Mouse (Mus musculus) heart, postnatal 0 days (tissue): ENCODE results near the gene Ttc28. TPM values are rescaled to one million over a fixed set of nuclear protein-coding genes. Genes with fewer than 3 reads are reported as not detected.

Experiments
- ATAC-seq: fragments of 200-750 bp; cut with Nextera tagmentation; 2 replicates; pipeline ENCODE4 v1.8.0; 2017; ENCODE audit warnings: low read depth, moderate number of reproducible peaks, moderate library complexity; ENCODE audit not compliant: insufficient read depth
- DNase-seq: peaks from one replicate; pipeline ENCODE4 v3.0.0-alpha.2; 2016; ENCODE audit warnings: low spot score
- H3K27ac ChIP-seq: fragments of 300-500 bp; sonication (generic); 2 replicates; pipeline ENCODE4 v1.5.1; 2014; ENCODE audit warnings: low read depth, mild to moderate bottlenecking
- H3K27me3 ChIP-seq: fragments of 300-500 bp; sonication (generic); 2 replicates; pipeline ENCODE4 v1.6.1; 2014; ENCODE audit warnings: low read length, mixed read lengths; ENCODE audit not compliant: control insufficient read depth, insufficient read depth
- H3K36me3 ChIP-seq: fragments of 300-500 bp; sonication (generic); replicated peaks from 2 replicates; pipeline ENCODE4 v1.6.1; 2014; ENCODE audit warnings: low read length, mixed read lengths; ENCODE audit not compliant: control insufficient read depth, insufficient read depth
- H3K4me1 ChIP-seq: fragments of 300-500 bp; sonication (generic); 2 replicates; pipeline ENCODE4 v1.6.1; 2014; ENCODE audit warnings: antibody characterized with exemption; ENCODE audit not compliant: control insufficient read depth, insufficient read depth
- H3K4me2 ChIP-seq: fragments of 300-500 bp; sonication (generic); 2 replicates; pipeline ENCODE4 v1.6.1; 2014; ENCODE audit warnings: low read depth, mild to moderate bottlenecking, low read length, moderate library complexity
- H3K4me3 ChIP-seq: fragments of 300-500 bp; sonication (generic); 2 replicates; pipeline ENCODE4 v1.5.1; 2014; ENCODE audit warnings: low read depth, low read length
- H3K9ac ChIP-seq: fragments of 300-500 bp; sonication (generic); replicated peaks from 2 replicates; pipeline ENCODE4 v1.6.1; 2014; ENCODE audit warnings: low read depth, low read length, mixed read lengths
- H3K9me3 ChIP-seq: fragments of 300-500 bp; sonication (generic); replicated peaks from 2 replicates; pipeline ENCODE4 v1.6.1; 2016; ENCODE audit warnings: low read length; ENCODE audit not compliant: control insufficient read depth
- CTCF ChIP-seq: IDR thresholded peaks from 2 replicates; pipeline ENCODE4 v1.5.1; 2016; ENCODE audit warnings: antibody characterized with exemption, control low read depth, low read depth
- EP300 ChIP-seq: IDR thresholded peaks from 2 replicates; pipeline ENCODE4 v1.6.1; 2016; ENCODE audit warnings: antibody characterized with exemption, low read depth
- WGBS: fragments of 180-500 bp; shearing (Covaris S2); extraction: QIAGEN DNeasy Blood & Tissue Kit; methylation state at CpG from one replicate; pipeline ENCODE4 v1.1.7; 2014; 5-methylcytosine and 5-hydroxymethylcytosine counted together
- polyA plus RNA-seq: library from polyadenylated mRNA; unstranded; fragments of >200 nt; fragmentation: Nextera tagmentation; extraction: Ambion mirVana; gene quantifications from 2 replicates; pipeline ENCODE4 v1.2.1, GENCODE M21; 2015
- total RNA-seq: library from RNA; depleted of rRNA; stranded (reverse); fragments of >200 nt; gene quantifications from 2 replicates; pipeline ENCODE4 v1.2.3, GENCODE M21; 2014; ENCODE audit warnings: low replicate concordance

The Ttc28 gene
- total and polyA plus RNA-seq, 2 experiments from 2014 or later, result 4.6 to 14.2 TPM

DNA sequence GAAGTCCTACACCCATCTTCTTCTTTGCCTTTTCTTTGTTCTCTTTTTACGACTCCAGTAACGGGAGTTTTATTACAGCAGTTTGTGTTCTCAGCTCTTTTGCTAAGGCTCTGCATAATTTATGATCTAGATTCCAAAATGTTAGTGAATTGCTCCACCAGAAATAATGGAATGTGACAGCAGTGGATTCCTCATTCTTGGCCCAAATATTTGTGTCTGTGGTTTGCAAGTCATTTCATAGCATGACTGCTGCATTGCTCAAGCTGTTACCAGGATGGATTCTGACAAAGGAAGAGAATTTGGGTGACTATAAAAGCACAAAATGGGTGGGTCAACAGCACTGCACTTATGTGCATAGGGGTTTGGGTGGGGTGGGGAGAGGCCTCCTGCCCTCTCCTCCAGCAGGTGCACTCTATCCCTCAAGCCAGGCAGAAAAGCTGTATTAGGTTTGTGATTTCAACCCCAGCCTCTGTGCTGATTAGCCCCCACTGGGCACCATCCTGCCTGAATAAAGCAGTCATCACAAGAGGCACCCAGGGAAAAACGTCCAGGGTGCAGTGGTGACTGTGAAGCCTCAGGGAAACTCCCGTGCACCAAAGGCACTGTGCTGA lies 325.5 kb downstream of the Ttc28 start:
- ATAC-seq, result no peak
- Histone ChIP-seq H3K27ac (no peak overlapping the region), H3K4me3 (no peak overlapping the region), H3K9ac (no peak overlapping the region), H3K4me2 (no peak overlapping the region), H3K27me3 (no peaks in the 10 kb centered on the region), H3K36me3 (no peaks in the 10 kb centered on the region), H3K9me3 (no peaks in the 10 kb centered on the region), H3K4me1 (peaks cover 5% of the 10 kb centered on the region; the same call in 1 of the 2 replicates)
- DNase-seq, result no peak
- no peak for TF ChIP-seq EP300
- TF ChIP-seq CTCF, result no peak
- 58% methylated on average over 4 of the region's 4 CpGs for WGBS

GRCm38 (mm10) chr5:111205817-111206216 lies 326.2 kb downstream of the Ttc28 start:
- no peak for ATAC-seq
- Histone ChIP-seq H3K9me3 (no peaks in the 10 kb centered on the region), H3K36me3 (no peaks in the 10 kb centered on the region), H3K9ac (no peak overlapping the region), H3K4me2 (no peak overlapping the region), H3K4me1 (peaks cover 5% of the 10 kb centered on the region; the same call in 1 of the 2 replicates), H3K27ac (peak overlapping the region; percentile 8; the same call in 1 of the 2 replicates), H3K4me3 (no peak overlapping the region), H3K27me3 (no peaks in the 10 kb centered on the region)
- DNase-seq, result peak; percentile 55
- TF ChIP-seq EP300 (no peak), CTCF (no peak)
- 34% methylated on average over 4 of the region's 4 CpGs for WGBS

GRCm38 (mm10) chr5:111207924-111208659 lies 328.5 kb downstream of the Ttc28 start:
- Histone ChIP-seq H3K27me3 (no peaks in the 10 kb centered on the region), H3K27ac (no peak overlapping the region), H3K4me3 (no peak overlapping the region), H3K36me3 (no peaks in the 10 kb centered on the region), H3K4me1 (peaks cover 5% of the 10 kb centered on the region; the same call in 1 of the 2 replicates), H3K9ac (no peak overlapping the region), H3K4me2 (peak overlapping the region; percentile 18; the same call in 1 of the 2 replicates), H3K9me3 (no peaks in the 10 kb centered on the region)
- peak; percentile 45 for TF ChIP-seq CTCF
- no peak for TF ChIP-seq EP300
- WGBS, result 40% methylated on average over 8 of the region's 8 CpGs
- ATAC-seq, result peak; percentile 70
- peak; percentile 51 for DNase-seq

DNA sequence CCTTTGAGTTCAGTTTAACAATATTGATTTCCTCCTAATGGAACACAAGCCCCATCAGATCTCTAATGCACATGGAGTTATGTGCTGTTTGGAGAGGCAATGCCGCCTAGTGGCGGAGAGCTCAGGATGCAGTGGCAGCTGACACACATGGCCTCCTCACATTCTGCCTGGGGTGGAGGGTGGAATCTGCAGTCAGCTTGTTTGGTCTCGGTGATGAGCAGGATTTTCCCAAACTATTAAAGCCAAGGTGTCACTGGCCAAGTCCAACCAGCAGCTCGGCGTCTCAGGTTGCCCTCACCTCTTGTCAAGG lies 329.0 kb downstream of the Ttc28 start:
- TF ChIP-seq EP300, result no peak
- TF ChIP-seq CTCF, result peak; percentile 87
- ATAC-seq (no peak), DNase-seq (peak; percentile 39)
- Histone ChIP-seq H3K27me3 (no peaks in the 10 kb centered on the region), H3K4me2 (0 out of 2 replicates have a peak overlapping the region, but pooled peaks have one; percentile 18), H3K9me3 (no peaks in the 10 kb centered on the region), H3K4me3 (no peak overlapping the region), H3K4me1 (peaks cover 5% of the 10 kb centered on the region; the same call in 1 of the 2 replicates), H3K36me3 (no peaks in the 10 kb centered on the region), H3K27ac (no peak overlapping the region), H3K9ac (no peak overlapping the region)
- 32% methylated on average over 5 of the region's 5 CpGs for WGBS

- WGBS, result 52% methylated on average over 8 of the region's 8 CpGs
- Histone ChIP-seq H3K4me1 (peaks cover 8% of the 10 kb centered on the region), H3K9me3 (no peaks in the 10 kb centered on the region), H3K27me3 (no peaks in the 10 kb centered on the region), H3K4me3 (no peak overlapping the region), H3K4me2 (no peak overlapping the region), H3K9ac (no peak overlapping the region), H3K36me3 (no peaks in the 10 kb centered on the region), H3K27ac (peak overlapping the region; percentile 55)
- TF ChIP-seq CTCF (no peak), EP300 (no peak)
- DNase-seq, result no peak
- ATAC-seq, result no peak
Observed at GRCm38 (mm10) chr5:111213935-111214450, 334.4 kb downstream of the Ttc28 start.
